ENCODE assay signal across 16 mouse cellular contexts in genomic region chr1:71022766-71023165, GRCm38 (mm10).
"Had no signal": no experiment of that assay in that cellular context is flagged by ENCODE, and none has a peak within 500 bp of the region (broad histone marks: within the 10 kb centered on the region; RNA-seq: fewer than 3 reads in every experiment).

No protein-coding gene starts in this region.

- ATAC-seq: liver, embryonic 12.5 days; liver, postnatal 0 days; lung, postnatal 0 days; midbrain, embryonic 13.5 days; midbrain, embryonic 15.5 days; midbrain, embryonic 16.5 days had no signal

- DNase-seq: left cerebral cortex, postnatal 4 days; liver; liver, embryonic 13.5 days; liver, postnatal 0 days; lung, adult 18-20 months; lung, adult 2 months; lung, embryonic 14.5 days; lung, postnatal 10 days; lung, postnatal 36 days; lung, postnatal 4 days; midbrain, embryonic 14.5 days had no signal
